Mouse (Mus musculus) forelimb bud, embryonic 11.5 days (tissue): Measurements from ENCODE around the gene Mr1.

Experiments
- DNase-seq: peaks from one replicate; pipeline ENCODE4 v3.0.0-alpha.2; 2012; ENCODE audit warnings: low read depth, low spot score

Mr1 gene

DNA sequence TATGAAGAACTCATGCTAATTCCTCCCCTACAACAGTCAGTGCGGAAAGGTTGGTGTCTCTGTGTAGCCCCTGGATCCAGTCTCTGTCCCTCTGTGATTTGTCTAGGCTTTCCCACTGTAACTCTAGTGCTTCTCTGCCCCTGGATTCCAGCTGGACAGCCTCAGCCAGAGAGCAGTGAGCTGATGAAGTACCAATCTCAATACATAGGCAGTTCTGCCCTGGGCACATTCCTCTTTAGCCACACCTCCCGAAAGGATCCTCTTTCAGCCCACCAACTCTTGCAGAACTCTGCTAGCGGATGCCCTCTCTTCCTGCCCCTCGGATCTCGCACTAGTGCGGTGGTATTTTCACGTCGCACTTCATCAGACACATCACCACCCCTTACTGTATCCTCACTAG, 11.7 kb downstream of the Mr1 start:
- no peak for DNase-seq

DNA sequence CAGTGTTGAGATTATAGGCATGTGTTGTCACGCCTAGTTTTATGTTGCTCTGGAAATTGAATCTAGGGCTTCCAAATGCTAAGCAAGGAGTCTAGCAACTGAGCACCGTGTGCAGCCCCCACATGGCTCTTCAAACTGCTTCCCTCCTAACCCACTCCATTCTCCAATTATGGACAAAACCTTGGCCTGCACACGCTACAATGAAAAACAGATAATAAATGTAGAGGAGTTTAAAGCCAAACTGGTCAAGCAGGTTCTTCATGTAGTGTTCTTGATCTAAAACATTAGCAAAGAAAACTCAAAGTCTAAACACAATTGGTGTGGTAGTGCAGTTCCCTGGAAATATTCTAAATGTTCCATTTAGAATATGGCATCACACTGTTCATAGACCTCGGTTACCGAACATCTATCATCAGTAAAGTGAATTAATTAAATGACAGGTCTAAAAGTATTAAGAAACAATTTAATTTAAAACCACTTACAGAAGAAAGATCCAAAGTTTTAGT, 19.1 kb downstream of the Mr1 start:
- no peak for DNase-seq

DNA sequence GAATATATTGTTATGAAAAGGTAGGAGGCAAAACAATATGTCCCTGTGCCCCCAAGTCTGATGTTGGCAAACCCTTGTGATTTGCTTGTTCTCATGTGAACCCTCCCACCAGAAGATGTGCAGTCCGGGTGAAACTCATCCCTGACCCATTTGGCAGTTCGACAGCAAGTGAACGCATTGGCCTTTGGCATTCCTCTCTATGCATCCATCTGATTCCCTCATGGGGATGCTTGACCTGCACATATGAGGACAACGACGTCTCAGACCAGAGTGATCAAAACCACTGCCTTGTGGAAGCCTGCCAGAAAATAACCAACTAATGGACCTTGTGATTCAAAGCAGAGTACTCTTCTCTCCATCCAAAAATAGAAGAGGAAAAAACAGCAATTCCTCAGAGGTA, 19.9 kb downstream of the Mr1 start:
- no peak for DNase-seq

DNA sequence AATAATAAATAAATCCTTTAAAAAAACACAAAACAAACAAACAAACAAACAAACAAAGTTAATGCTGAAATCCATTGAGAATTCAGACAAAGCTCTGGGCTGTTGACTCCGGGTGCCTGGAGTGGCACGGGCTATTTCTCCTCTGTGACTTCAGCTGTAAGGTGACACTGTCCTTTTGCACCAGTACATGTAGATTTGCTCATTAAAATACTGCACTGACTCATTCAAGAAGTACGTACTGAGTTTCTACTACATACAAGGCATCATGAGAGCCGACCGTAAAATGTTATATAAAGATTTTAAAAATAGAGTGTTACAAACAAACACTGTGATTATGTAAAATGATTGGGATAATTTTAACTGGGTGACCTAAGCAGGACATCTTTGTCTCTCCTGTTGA, 22.2 kb downstream of the Mr1 start:
- no peak for DNase-seq

DNA sequence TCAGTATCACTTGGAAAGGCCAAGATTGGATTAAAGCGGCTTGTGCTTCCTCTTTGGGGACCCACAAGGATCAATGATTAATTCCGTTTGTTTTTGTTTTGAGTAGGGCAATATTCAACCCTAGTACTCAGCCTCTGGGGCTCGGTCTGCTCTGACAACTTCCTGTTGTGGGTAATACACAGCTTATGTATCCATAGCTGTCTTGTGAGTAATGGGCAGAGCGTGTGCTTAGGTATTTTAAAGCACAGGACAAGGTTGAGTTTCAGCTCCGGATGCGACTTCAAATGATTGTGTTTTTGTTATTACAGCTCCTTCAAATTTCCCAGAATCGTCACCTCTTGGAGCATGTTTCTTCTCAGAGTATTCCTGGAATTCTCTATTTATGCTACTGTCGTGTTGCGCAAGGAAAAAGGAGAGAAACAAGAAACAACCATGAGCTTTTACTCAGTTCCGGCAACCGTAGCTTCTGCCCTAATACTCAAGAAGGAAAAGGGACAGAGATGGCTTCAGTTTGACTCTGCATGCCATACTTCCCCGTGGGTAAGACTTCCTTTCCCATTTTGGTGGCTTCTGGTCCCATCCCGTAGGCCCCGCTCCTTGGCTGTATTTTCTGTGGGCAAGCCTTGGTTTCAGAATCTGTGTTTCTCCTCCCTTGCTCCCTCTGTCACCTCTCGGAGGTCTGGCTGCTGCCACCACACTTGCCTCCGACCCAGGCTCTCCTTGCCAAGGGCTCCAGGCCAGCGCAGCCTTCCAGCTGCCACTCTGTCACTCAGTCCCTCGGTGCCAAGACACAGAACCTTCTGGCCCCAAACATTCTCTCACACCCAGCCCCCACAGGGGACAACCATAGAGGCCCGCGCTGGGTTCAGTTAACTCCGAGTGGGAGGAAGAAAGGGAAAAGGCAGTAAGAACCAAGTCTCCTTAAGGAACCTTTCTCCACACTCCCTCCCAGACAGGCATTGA, 24.4 kb downstream of the Mr1 start:
- DNase-seq: no peak

DNA sequence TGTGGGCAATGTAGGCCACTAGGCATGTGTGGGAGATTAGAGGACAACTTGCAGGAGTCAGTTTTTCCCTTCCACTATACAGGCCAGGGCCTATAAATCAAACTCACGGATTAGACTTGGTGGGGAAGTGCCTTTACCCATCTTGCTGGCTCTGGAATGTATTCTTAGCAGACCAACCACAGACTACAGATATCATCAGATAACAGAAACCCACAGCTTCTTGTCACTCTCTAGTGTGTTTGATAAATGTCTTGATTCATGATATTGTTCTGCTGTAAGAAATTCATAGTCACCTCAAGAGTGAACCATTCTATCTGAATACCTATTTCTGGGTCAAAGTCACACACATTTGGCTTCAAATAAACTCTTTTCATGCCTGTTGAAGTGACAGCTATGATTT, 26.9 kb downstream of the Mr1 start:
- DNase-seq: no peak

DNA sequence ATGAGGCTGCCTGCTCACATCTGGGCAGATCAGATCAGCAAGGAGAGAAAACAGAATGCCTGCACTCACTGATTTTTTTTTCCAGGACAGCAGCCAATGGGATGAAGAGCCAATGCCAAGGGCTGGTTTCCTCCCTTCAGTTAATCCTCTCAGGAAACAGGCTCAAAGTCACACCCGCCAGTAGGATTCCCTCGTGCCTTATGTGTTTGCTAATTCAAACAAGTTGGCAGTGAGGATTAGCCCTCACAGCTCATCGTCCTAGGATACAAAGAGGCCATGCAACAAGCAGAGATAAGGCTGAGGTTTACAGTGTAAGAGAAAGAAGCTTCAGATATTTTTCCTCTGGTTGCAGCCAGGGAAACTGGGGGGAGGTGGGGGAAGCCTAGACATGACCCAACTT, 32.7 kb downstream of the Mr1 start:
- DNase-seq: no peak

DNA sequence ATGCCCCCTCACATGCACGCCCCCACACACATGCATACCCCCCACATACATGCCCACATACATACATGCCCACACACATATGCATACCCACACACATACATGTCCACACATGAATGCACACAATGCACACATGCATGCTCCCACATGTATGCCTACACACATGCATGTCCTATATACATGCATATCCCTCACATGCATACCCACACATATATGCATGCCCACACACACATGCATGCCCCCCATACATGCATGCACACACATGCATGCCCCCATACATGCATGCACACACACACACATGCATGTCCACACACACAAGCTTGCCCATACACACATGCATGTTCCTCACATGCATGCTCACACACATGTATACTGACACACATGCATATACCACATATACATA, 33.7 kb downstream of the Mr1 start:
- DNase-seq: no peak

DNA sequence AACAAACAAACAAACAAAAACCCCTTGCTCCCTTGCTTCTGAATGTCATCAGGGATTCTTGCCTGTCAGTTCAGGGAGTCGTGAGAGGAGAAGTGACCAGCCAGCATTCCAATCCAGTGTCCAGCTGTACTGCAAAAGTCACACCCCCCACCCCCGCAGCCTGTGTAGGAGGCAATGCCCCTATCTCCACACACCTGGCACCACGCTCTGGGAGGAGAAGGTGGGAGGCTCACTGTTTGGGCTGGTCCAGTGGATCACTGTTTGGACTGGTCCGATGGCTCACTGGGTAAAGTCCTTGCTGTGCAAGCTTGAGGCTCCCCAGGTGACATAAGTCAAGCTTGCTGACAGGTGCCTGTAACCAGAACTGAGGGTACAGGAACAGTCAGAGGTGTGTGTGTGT, 34.5 kb downstream of the Mr1 start:
- DNase-seq: no peak

DNA sequence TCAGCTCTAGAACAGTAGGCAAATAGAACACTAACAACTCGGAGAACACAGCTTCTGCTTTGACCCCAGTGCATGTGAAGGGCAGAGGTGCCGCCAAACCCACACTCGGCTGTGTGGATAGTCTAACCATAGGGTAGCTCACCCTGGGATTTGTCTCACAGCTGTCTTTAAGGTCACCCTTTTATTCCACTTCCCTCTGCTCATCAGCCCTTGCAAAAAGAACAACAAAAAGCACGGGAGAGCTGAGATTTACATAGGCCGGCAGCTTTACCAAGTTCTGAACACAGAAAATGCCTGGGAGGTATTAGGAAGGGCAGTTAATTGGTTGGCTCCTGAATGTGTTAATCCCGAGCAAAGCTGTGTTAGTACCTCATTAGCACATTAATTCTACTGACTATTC, 35.1 kb downstream of the Mr1 start:
- no peak for DNase-seq

DNA sequence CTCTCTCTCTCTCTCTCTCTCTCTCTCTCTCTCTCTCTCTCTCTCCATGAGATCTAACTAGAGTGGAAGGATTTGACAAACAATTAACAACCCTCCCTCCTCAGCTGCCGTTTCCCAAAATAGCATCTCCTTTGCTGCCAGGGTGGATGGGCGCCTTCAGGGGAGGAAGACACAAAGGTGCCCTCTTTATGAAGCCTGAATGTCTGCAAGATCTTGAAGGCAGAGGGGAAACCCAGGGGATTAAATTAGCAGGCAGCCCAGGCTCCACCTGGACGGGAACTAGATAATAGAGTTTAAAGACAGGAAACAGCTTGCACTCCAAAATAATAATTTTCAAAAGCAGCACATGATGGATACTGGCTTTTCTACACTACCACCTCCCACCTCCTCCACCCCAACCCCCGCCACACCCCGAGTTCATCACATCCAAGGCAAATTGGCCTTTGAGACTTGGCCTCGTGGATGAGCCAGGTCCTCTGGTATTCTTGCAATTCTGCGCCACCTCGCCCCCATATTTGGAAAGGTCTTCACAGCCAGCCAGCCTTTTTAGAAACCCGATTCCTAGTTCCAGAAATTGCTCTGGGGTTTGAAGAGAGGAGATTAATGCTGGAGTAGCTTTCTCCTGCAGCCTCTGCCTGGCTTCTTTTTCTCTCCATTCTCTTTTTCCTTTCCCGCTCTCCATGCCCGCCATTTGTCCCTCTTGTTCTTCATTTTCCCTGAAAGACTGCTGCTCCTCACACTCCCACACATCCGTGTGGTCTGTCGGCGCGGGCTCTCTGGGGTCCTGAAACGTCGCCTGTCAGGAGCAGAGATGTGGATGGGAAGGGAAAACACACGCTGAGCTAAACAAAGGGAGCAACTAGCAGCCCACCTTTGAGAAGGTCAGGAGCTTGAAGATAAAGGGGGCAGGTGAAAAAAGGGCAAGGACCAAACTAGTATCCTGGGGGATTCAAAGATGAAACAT, 36.9 kb downstream of the Mr1 start:
- no peak for DNase-seq

DNA sequence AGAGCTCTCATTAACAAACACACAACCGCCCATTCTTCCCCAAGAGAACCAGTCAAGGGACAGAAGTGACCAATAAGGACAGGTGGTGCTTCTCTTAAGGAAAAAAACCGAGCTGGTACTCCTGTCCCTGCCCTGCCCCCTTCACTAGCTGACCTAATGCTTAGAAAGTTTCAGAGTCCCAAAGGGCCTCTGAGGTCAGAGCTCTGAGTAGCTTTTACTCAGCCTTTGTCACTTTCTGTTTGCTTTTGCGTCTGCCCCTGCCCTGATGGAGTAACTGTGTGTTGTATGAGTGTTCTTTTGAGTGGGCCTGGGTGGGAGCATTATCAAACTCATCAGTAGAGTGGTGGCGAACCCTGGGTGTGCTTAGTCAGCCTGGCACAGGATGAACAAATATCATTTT, 38.2 kb downstream of the Mr1 start:
- DNase-seq: no peak

DNA sequence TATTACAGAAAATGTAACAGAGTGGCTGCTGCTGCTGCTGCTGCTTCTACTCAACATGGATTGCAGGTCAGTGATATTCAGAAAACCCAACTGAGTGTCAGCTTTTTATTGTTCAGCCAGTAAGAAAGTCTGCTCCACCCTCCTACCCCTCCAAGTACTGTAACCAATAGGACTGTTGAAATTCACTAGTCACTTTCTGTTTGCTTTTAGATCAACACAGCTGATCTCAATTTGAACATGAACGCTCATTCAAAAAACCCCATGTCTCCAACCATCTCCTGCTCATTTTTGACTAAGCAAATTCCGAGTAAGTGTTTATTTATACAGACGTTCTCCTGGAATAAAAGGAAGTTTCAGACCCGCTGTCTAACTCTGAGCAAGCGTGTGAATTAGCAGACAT, 38.8 kb downstream of the Mr1 start:
- no peak for DNase-seq

DNA sequence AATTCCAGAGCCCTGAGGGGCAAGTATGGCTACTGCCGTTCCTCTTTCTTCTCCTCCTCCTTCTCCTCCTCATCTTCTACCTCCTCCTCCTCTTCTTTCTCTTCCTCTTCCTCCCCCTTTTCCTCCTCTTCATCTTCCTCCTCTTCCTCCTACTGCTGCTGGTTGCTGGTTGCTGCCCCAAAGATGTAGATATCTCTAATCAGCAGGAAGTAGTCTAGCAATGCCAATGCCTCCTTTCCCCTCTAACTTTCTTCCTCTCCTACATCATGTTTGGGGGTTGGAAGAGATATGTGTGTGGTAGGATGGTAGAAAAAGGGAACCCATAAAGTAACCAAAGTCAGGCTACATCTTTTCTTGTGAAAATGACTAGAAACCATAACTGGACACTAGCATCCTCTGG, 40.3 kb downstream of the Mr1 start:
- DNase-seq: no peak

DNA sequence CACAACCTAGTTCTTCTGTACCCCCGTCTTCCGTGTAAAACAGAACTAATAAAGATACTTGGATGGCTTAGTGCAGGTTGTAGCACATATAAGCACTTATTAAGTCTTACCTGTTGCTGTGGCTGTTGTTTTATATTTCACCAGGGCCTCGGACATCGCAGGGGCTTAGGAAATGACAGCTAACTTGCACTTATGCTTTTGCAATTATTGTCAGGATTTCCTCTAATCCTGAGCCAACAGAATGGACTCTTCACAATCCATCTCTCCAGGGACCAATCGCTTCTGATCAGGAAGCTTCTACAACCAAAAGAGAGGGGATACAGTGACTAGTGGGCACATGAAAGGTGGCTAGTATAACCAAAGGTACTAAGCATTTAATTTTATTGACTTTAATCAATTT, 42.6 kb downstream of the Mr1 start:
- no peak for DNase-seq

DNA sequence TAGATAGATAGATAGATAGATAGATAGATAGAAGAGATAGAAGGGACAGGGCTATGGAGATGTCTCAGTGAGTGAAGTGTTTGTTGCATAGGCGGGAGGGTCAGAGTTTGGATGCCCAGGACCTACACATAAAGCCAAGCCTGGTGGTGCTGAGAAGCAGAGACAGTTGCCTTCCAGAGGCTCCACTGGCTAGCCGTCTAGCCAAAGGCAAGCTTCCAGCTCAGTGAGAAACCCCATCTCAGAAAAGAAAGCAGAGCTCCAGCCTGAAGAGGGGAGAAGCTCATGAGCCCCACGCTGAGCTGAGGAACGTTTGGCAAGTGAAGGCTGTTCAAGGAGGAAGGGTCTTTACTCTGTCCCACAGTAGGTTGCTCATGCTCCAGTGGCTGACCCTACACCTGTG, 44.0 kb downstream of the Mr1 start:
- DNase-seq: no peak

DNA sequence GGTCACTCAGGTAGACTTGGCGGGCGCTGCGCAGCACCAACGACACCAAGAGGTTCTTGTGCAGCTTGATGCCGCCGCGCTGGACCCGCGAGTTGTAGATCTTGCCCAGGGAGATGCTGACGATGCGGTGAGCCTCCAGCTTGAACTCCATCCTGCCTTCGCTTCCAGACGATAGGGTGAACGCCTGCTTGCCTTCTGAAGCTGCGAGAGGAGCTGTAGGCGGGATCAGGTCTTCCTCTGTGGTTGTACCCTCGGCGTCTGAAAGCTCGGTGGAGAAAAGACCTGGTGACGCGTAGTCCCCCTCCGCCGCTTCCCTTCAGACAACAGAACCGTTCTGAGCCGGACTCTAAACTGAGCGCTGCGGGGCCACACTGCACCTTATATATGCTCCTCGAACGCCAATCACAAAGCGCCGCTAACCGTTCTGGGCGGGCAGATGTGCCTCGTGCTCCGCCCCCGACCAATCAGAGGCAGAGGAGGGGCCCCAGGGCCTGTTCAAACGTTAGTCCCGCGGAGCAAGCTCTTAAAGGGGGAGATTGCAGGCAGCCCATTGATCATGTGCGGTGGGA, 47.2 kb downstream of the Mr1 start, which contains the start of gene Ier5:
Gene Ier5 (minus strand): TSS at position 357 of the 569 bp plus-strand sequence.
- DNase-seq: peak; percentile 98

DNA sequence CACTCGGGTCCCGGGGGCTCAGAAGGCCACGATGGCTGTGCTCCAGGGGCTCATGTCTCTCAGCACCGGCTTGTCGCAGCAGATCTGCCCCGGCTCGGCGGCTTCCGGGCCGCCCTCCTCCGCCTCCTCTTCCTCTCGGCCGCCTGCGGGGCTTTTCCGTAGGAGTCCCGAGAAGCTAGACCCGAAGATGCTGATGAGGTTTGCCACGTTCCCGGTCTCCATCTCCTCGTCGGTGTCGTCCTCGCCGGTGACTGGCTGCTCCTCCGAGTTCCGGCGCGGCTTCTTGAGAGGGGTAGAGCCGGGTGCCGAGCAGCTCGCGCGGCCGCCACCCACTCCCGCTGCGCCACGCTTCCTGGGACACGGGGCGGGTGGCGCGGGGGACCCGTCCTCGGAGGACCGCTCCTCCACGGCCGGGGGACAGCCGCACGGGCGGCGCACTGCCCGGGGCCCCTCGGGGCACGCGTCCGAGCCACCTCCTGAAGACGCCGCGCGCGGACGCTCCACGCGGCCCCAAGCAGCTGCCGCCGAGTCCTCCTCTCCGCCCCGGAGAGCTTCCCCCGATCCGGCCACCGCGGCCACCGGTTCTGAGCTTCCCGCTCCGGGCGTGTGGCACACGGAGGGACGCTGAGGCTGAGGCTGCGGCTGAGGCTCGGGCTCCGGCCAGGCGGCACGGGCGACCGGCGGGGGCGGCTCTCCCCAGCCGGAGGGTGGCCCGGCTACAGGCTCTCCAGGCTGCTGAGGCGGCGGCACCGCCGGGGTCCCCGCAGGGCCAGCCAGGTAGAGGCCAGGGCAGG, 47.9 kb downstream of the Mr1 start:
- DNase-seq: no peak

DNA sequence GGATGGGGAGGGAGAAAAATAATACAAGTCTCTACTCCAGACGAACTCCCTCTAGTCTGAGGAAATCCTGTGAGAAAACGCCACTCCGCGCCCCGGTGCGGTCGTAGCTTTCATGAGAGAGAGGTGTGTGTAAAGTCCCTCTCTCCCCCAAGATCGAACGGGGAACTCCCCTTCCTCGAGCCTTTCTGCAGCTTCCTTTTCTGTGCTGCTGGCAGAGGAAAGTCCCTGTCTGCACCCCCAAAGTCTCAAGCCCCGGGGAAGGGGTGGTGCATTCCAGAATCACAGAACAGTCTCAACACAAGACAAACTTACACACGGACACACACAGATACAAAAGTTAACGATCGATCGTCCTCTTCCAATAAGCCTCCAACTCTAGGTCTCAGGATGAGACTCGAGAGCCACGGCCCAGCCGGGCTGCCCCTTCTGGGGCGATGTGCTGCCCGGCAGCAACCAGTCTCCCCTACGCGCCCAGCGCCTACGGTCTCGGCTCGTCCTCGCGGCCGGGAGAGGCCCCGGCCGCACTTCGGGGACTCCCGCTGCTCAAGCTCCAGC, 48.6 kb downstream of the Mr1 start:
- no peak for DNase-seq

DNA sequence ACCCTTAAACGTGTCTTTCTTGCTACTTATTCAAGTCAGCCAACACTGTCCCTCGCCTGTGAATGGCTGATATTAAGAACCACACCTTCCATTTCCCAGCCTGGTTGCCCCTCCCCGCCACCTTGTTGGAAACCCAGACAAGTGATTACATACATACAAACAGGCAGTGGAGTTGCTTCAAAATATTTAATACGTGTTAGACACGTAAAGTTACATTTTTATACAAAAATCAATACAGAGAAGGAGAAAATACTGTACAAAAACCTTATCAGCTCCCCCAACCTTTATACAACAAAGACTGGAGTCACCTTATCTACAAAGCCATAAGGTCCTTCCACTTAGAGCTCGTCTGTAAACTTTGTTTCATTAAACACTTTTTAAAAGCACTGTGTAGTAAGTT, 49.3 kb downstream of the Mr1 start:
- DNase-seq: no peak
